Mouse (Mus musculus) cerebellum, adult 2 months (tissue): ENCODE results near the gene Mark4. TPM values are rescaled to one million over a fixed set of nuclear protein-coding genes. Genes with fewer than 3 reads are reported as not detected.

Experiments
- DNase-seq, 2 experiments: peaks; one replicate each; pipeline ENCODE4 v3.0.0; 2021
- H3K27ac ChIP-seq: fragments of 200-500 bp; 2 replicates; pipeline ENCODE4 v1.5.1; 2012; ENCODE audit warnings: low read length, control low read depth, inconsistent platforms; ENCODE audit not compliant: insufficient read depth
- H3K27me3 ChIP-seq: fragments of 200-500 bp; 2 replicates; pipeline ENCODE4 v1.6.1; 2012; ENCODE audit warnings: inconsistent platforms, mild to moderate bottlenecking, low read length, moderate library complexity; ENCODE audit not compliant: control insufficient read depth, insufficient read depth
- H3K4me1 ChIP-seq: fragments of 200-500 bp; 2 replicates; pipeline ENCODE4 v1.6.1; 2011; ENCODE audit warnings: low read length; ENCODE audit not compliant: control insufficient read depth, insufficient read depth
- H3K4me3 ChIP-seq: fragments of 200-500 bp; replicated peaks from 2 replicates; pipeline ENCODE3; 2011; ENCODE audit warnings: mild to moderate bottlenecking, low read depth, low read length, control low read depth; ENCODE audit not compliant: insufficient read depth
- CTCF ChIP-seq: fragments of 200-500 bp; IDR thresholded peaks from 2 replicates; pipeline ENCODE4 v1.5.1; 2011; ENCODE audit warnings: low read depth, mild to moderate bottlenecking, control low read depth, low read length, moderate library complexity, borderline replicate concordance; ENCODE audit not compliant: insufficient read depth
- POLR2A ChIP-seq: fragments of 200-500 bp; IDR thresholded peaks from 2 replicates; pipeline ENCODE4 v1.6.1; 2011; ENCODE audit warnings: low read length, control low read depth, borderline replicate concordance; ENCODE audit not compliant: insufficient read depth
- WGBS: fragments of 180-500 bp; shearing (Covaris S2); methylation state at CpG from one replicate; pipeline ENCODE4 v1.1.7; 2018; 5-methylcytosine and 5-hydroxymethylcytosine counted together
- polyA plus RNA-seq: library from polyadenylated mRNA; depleted of rRNA; stranded (reverse); fragments of >200 nt; gene quantifications from 2 replicates; pipeline ENCODE4 v1.2.3, GENCODE M21; 2012

The Mark4 gene
- polyA plus RNA-seq, 1 experiment = 50.3 TPM

GRCm38 (mm10) chr7:19498326-19498725 is 39.7 kb upstream of the Mark4 start:
- no peaks in the 10 kb centered on the region for H3K27me3 ChIP-seq
- DNase-seq = no peak
- TF ChIP-seq CTCF (no peak), POLR2A (no peak)
- no peaks in the 10 kb centered on the region for H3K4me1 ChIP-seq
- H3K4me3 ChIP-seq = no peak overlapping the region
- H3K27ac ChIP-seq = no peak overlapping the region
- 90% methylated on average over 4 of the region's 4 CpGs for WGBS

DNA sequence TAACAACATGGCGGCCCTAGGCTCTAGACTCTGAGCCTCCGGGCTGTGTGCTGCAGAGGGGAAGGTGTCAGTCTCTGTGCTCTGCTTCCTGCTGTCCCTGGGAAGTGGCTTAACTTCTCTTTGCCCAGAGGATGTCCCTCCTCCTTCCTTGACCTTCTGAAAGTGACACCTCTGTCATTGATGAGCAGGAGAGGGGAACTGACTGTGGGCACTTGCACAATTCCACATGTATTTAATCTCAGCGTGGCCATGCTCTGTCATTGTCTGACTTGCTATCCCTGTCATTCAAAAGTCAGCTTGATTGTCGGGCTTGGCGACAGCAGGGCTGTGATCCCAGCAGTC is 37.6 kb upstream of the Mark4 start:
- TF ChIP-seq CTCF (no peak), POLR2A (no peak)
- WGBS = 61% methylated on average over 5 of the region's 5 CpGs
- Histone ChIP-seq H3K27me3 (no peaks in the 10 kb centered on the region), H3K27ac (no peak overlapping the region), H3K4me3 (no peak overlapping the region), H3K4me1 (no peaks in the 10 kb centered on the region)
- DNase-seq = no peak

DNA sequence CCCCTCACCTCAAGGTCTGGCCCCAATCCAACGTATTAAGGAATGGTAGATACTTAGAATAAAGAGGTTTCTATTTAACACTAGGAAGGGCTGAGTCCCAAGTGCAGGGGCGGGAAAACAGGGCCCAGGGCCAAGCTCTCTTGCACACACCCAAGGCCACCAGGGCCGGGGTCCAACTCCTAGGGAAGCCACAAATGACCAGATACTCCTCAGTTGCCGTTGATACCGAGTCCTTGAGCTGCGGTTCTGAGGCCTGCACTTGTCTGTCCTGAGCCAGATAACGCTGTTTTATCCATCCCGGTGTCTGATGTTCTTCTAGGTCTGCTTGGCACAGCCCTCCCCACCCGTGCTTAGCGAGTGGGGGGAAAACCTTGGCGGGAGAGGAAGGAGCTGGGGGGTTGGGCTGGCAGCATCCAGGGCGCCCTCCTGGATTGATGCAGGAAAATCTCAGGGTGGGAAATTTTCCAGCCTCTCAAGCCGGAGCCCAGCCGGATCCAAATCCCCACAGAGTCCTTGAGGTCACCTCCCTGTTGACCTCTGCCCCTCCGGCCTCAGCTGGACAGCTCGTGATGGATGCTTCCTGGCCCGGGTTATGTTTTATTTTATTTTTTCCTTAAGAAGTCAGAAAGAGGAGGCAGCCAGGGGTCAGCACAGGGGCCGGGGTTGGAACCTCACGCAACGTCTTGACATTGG is 37.0 kb upstream of the Mark4 start:
- WGBS = 50% methylated on average over 20 of the region's 20 CpGs
- no peak for TF ChIP-seq CTCF
- no peaks in the 10 kb centered on the region for H3K27me3 ChIP-seq
- no peak overlapping the region for H3K27ac ChIP-seq
- H3K4me1 ChIP-seq = no peaks in the 10 kb centered on the region
- no peak overlapping the region for H3K4me3 ChIP-seq
- no peak for DNase-seq

- H3K4me3 ChIP-seq = no peak overlapping the region
- H3K27ac ChIP-seq = no peak overlapping the region
- 72% methylated on average over 25 of the region's 25 CpGs for WGBS
- DNase-seq = no peak
- no peaks in the 10 kb centered on the region for H3K27me3 ChIP-seq
- TF ChIP-seq POLR2A = no peak
- TF ChIP-seq CTCF = no peak
- H3K4me1 ChIP-seq = no peaks in the 10 kb centered on the region
Observed at GRCm38 (mm10) chr7:19494751-19495474, 36.3 kb upstream of the Mark4 start.

- Histone ChIP-seq H3K4me3 (no peak overlapping the region), H3K27me3 (no peaks in the 10 kb centered on the region; the same call in 1 of the 2 replicates), H3K27ac (no peak overlapping the region), H3K4me1 (no peaks in the 10 kb centered on the region)
- no peak for TF ChIP-seq CTCF
- TF ChIP-seq POLR2A = no peak
- 1% methylated on average over 26 of the region's 26 CpGs for WGBS
- DNase-seq = no peak
Observed at GRCm38 (mm10) chr7:19491731-19492130, 33.1 kb upstream of the Mark4 start.

GRCm38 (mm10) chr7:19489525-19489924 is 30.9 kb upstream of the Mark4 start:
- no peak for TF ChIP-seq POLR2A
- no peak for TF ChIP-seq CTCF
- Histone ChIP-seq H3K27ac (no peak overlapping the region), H3K4me1 (no peaks in the 10 kb centered on the region), H3K27me3 (no peaks in the 10 kb centered on the region; the same call in 1 of the 2 replicates), H3K4me3 (no peak overlapping the region)
- DNase-seq = no peak
- 4% methylated on average over 31 of the region's 31 CpGs for WGBS

DNA sequence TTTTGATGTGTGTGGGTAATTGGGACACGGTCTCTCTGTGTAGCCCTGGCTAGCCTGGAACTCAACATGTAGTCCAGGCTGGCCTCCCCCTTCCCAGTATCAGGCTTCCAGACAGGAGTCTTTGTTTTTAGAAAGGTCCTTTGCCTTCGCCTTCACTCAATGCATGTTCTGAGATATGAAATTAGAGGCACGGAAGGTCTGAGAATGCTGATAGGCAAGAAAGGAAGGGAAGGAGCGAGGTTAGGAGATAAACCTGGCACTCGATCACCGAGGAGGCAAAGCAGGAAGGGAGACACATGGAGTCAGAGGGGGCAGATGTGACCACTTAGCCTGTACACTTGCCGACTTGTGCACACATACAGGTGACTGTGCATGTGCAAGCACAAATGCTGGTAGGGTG is 27.9 kb upstream of the Mark4 start:
- no peaks in the 10 kb centered on the region; the same call in 1 of the 2 replicates for H3K27me3 ChIP-seq
- WGBS = 87% methylated on average over 7 of the region's 7 CpGs
- DNase-seq = no peak
- no peak overlapping the region for H3K4me3 ChIP-seq
- H3K27ac ChIP-seq = no peak overlapping the region
- no peak for TF ChIP-seq POLR2A
- TF ChIP-seq CTCF = no peak
- H3K4me1 ChIP-seq = no peaks in the 10 kb centered on the region

GRCm38 (mm10) chr7:19485488-19485887 is 26.9 kb upstream of the Mark4 start:
- Histone ChIP-seq H3K27ac (no peak overlapping the region), H3K4me3 (no peak overlapping the region), H3K27me3 (no peaks in the 10 kb centered on the region; the same call in 1 of the 2 replicates), H3K4me1 (no peaks in the 10 kb centered on the region)
- 94% methylated on average over 1 of the region's 1 CpGs for WGBS
- TF ChIP-seq POLR2A (no peak), CTCF (no peak)
- no peak for DNase-seq
